Mouse (Mus musculus) layer of hippocampus, adult 9-11 months (tissue): ENCODE data around the gene Dcaf4.

Experiments used
- DNase-seq: peaks from one replicate; pipeline ENCODE4 v3.0.0; 2022

Dcaf4 gene

GRCm38 (mm10) chr12:83496736-83497135 lies 23.5 kb upstream of the Dcaf4 start:
- no peak for DNase-seq

DNA sequence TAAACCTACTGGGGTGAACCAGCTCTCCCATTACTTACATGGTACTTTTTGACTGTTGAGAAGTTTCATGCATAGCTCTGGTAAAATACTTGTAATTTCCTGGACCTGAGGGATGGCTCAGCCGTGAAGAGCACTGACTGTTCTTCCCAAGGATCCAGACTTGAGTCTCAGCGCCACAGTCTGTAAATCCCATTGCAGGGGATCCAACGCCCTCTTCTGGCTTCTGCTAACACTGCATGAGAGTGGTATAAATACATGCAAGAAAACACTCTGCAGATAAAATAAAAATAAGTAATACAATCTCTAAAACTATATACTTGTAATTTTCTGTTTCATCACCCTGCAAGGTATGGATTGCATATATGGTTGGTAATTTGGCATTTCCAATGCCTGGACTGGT lies 22.3 kb upstream of the Dcaf4 start:
- DNase-seq, result no peak

DNA sequence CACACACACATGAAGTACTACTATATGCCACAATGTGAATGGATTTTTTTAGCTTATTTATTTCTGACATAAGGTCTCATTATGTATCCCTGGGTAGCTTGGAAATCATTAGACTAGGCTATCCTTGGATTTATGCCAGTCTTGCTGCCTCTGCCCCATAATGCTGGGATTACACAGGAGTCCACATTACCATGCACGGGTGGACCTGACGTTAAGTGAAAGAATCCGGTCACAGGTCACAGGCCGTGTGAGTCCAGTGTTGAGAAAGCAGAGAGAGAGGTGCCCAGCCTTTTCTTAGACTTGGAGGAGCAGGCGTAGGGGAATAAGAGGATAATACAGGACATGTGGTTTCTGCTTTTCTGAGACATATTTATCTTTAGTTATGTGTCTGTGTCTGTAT lies 21.0 kb upstream of the Dcaf4 start:
- DNase-seq, result no peak

DNA sequence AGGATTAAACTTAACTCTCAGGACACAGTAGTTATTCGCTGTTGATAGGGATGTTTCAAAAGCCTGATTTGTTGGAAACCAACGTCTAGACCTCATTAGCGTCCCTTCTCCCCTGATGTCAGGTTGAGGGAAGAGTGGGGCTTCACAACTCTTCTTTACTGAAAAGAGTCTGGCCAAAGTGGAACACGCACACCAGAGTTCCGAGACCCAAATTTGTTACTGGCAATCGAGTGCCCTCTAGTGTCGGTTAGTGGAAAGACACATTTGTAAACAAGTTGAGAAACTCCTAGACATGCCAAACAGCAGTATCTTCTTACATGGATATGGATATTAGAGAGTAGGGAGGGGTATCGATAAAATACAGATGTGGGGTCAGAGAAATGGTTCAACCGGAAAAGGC lies 18.1 kb upstream of the Dcaf4 start:
- DNase-seq, result peak; percentile 61

GRCm38 (mm10) chr12:83506543-83506942 lies 13.7 kb upstream of the Dcaf4 start:
- no peak for DNase-seq

GRCm38 (mm10) chr12:83510586-83510985 lies 9.7 kb upstream of the Dcaf4 start:
- no peak for DNase-seq

- DNase-seq, result no peak
Observed at GRCm38 (mm10) chr12:83512783-83513182, 7.5 kb upstream of the Dcaf4 start.

DNA sequence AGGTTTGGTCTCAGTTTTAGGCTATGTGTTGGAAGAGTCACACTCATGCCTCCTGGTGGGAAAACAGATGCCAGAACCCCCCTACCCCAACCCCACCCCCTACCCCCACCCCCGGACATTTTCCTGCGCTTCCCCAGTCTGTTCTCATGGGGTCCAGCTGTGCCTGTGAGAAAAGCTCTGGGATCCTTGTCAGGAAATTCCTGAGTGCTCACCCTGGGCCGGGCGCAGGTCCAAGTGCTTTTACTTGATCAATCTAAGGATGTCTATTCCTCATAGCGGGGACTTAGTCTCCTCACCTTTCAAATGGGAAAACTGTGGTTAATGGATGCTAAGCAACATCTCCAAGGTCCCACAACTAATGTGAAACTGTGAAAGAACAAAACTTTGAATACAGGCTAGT lies 7.1 kb upstream of the Dcaf4 start:
- DNase-seq, result no peak

DNA sequence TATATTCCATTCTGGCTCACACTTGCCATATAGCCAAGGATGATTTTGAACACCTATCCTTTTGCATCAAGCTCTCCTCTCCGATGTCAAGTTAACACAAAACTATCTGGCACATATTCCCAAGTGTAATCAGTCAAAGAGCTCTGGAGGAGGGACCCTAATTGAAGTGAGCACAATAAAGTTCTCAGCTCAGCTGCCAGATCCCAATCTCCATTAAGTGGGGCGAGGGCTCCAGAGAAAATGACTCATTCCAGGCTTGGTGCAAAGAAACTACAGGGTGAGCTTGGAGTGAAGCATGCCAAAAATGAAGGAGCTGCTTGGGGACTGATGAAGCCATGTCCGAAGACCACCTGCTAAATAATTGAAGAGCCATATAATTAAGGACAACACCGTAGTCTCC lies 6.0 kb upstream of the Dcaf4 start:
- DNase-seq, result no peak

DNA sequence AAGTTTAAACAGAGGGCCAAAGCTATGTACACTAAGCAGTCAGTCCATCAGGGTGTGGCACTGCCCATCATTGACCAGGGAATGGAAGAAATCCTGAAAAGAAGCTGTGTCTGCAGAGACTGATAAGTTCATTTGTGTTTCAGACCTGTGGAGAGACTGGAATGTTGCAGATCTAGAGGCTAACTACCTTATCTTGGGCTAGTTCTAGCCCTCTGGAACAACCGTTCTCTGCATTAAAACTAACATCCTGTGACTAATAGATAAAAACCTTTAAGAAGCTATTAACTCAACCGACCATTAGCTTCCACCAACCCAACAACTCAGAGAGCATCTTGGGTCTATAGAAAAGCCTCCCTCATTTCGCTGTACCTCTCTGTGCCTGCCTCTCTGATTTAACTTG lies 2.7 kb upstream of the Dcaf4 start:
- no peak for DNase-seq

GRCm38 (mm10) chr12:83521083-83521482 lies 817 bp downstream of the Dcaf4 start:
- DNase-seq, result no peak

GRCm38 (mm10) chr12:83523056-83523455 lies 2.8 kb downstream of the Dcaf4 start:
- DNase-seq, result no peak

- DNase-seq, result no peak
Observed at GRCm38 (mm10) chr12:83523892-83524291, 3.6 kb downstream of the Dcaf4 start.

GRCm38 (mm10) chr12:83524329-83524728 lies 4.1 kb downstream of the Dcaf4 start:
- DNase-seq, result no peak

GRCm38 (mm10) chr12:83525822-83526544 lies 5.7 kb downstream of the Dcaf4 start:
- no peak for DNase-seq

DNA sequence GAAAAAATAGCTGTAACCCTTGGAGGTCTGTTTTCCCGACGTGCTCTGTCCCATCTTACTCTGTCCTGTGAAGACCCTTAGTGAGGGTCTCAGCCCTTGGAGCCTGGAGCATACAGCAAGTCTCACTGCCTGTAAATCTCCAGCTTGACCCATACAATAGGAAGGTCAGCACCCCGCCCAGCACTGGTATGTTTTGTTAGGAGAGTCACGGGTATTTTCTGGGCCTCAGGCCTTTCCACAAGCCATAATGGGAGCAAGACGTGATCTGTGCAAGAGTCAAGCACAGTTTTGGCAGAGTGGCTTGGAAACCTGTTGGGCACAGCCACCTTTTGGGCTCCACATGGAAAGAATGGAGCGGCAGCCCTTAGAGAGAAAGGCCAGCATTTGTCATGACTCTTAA lies 7.5 kb downstream of the Dcaf4 start:
- no peak for DNase-seq

DNA sequence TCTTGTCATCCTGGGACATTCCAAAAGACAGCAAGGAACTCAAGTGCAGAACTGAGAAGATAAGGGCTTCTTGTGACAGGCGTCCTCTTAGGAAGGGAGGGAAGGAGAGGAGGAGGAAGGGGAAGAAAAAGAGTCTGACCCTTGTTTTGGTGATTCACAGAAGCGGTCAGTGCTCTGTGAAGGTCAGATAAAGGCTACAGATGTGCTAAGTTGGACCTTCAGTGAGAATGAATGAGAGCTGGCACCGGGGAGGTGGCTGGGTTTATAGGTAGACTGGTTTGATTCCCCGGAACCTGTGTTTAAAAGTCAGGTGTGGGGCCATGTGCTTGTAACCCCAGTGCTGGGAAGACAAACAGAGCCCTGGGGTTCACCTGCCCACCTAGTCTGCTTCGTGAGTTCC lies 8.4 kb downstream of the Dcaf4 start:
- DNase-seq, result no peak

- DNase-seq, result no peak
Observed at GRCm38 (mm10) chr12:83531992-83532391, 11.7 kb downstream of the Dcaf4 start.

- no peak for DNase-seq
Observed at GRCm38 (mm10) chr12:83532966-83533365, 12.7 kb downstream of the Dcaf4 start.

DNA sequence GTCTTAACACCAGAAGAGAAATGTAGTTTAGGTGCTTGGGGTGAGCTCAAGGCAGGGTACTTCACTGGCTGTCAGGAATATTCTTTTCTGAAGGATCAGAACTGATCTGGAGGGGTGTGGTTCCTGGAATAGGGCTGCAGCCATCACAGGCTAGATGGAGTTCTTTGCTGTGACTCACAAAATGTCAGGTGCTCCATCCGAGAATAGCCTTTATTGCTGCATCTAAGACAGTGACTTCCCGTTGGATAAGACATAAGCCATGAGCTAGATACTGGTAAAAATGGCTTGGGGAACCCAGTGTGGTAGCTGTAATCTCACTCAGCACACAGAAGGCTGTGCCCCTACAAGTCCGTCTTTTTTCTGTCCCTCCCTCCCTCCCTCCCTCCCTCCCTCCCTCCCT lies 13.9 kb downstream of the Dcaf4 start:
- no peak for DNase-seq

- no peak for DNase-seq
Observed at GRCm38 (mm10) chr12:83535428-83535827, 15.2 kb downstream of the Dcaf4 start.

DNA sequence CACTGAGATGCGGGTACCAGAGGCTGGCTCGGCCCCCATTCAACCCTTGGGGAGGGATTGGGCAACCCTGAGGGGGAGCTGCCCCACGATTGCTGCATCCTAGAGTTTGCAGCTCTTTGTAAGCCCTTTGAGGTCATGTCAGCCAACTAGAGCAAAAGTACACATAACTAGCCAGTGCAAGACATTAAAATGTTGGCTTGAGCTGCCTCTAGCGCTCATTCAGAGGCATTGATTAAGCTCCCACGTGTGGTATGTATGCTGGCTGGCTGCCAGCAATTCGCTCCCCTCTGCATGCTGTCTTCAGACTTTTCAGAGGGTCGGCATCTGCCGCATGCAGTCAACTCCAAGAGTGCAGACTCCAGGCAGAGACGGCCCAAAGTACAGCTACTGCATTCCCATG lies 15.8 kb downstream of the Dcaf4 start:
- no peak for DNase-seq

DNA sequence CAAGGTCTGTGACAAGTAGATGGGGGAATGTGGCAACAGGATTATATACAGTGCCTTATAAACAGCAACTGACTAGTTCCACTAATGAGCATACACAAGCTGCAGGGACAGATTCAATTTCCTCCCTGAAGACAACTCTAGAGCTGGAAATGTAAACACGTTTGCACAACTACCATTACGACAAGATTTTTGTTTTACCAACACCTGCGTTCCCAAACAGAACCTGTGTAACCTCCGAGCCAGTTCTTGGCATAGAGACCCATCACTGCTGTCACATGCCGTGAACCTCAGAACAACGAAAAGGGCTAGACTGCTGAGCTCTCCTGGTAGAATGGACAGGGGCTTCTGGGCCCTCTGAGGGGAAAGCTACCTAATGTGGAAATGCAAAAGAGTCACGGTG lies 23.7 kb downstream of the Dcaf4 start:
- no peak for DNase-seq

DNA sequence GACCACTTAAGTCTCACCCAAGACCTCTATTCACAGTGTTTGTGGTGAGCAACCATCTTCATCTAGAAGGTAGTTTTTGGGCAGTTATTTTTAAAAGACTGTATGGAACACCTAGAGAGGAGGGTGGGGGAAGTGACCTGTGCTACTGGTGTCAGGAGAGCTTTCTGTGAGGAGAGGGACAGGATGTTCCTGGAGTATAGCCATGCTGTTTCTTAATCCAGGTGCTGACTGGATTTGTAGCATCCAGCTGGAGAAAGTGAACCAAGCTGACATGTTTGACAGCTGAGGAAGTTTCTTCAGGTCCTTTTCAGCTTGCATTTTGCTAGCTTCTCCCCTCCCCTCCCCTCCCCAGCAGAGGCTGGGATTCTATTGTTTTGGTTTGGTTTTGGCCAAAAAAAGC lies 24.5 kb downstream of the Dcaf4 start:
- no peak for DNase-seq

GRCm38 (mm10) chr12:83551305-83551704 lies 31.0 kb downstream of the Dcaf4 start:
- no peak for DNase-seq

DNA sequence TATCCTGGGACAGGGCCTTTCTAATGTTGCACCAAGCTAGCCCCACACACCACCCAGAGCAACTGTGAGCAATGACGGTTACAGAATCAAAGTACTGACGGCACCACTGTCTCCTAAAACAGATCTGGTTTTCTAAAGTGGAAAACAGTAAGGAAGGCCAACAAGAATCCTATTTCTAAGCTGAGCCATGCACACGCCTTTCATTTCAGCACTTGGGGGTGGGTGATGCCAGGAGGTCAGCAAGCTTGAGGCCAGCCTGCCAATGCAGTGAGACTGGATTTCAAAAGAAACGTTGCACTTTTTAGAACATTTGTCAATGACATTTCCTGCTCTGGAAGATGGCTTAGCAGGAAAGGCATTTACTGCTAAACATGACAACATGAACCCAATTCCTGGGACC lies 33.5 kb downstream of the Dcaf4 start:
- no peak for DNase-seq
